Mouse (Mus musculus): Measurements from ENCODE around the gene Il11ra1. TPM values are rescaled to one million over a fixed set of nuclear protein-coding genes. Genes with fewer than 3 reads are reported as not detected.
A peak's percentile ranks its signal among the peaks of the same experiment; 100 is the strongest.
"Not testable (repeated sequence)": the region's sequence is repeated elsewhere in the genome, so short reads cannot be mapped to it uniquely, and the experiment has no call there.

Il11ra1 gene
- polyA plus RNA-seq, 1 experiment from 2014 or later: 76.5 TPM

- not testable (repeated sequence) for ATAC-seq (ENCODE audit: low FRiP score, low read depth); H3K27ac ChIP-seq (replicated peaks); H3K4me1 ChIP-seq; H3K27me3 ChIP-seq; H3K9ac ChIP-seq (replicated peaks); H3K4me3 ChIP-seq; H3K36me3 ChIP-seq; H3K9me3 ChIP-seq
- WGBS: 15% methylated on average over 31 of the region's 40 CpGs
- H3K4me2 ChIP-seq (replicated peaks): peak within 1 kb of the TSS; percentile 43; the same call in 1 of the 2 replicates
Measured at GRCm38 (mm10) chr4:41696930-41697841, 2.6 kb upstream of the Il11ra1 start, which contains the start of gene Cntfr. Gene Cntfr (minus strand): TSS chr4:41697089.

- H3K4me1 ChIP-seq; H3K9ac ChIP-seq (replicated peaks); H3K36me3 ChIP-seq; ATAC-seq (ENCODE audit: low FRiP score, low read depth); H3K4me3 ChIP-seq; H3K27ac ChIP-seq (replicated peaks); H3K9me3 ChIP-seq; H3K27me3 ChIP-seq: not testable (repeated sequence)
- peak overlapping the region; percentile 26; the same call in 1 of the 2 replicates for H3K4me2 ChIP-seq (replicated peaks)
- 7% methylated on average over 19 of the region's 32 CpGs for WGBS
Measured at GRCm38 (mm10) chr4:41698421-41699016, 1.3 kb upstream of the Il11ra1 start.

GRCm38 (mm10) chr4:41700224-41700623 is 435 bp downstream of the Il11ra1 start:
- not testable (repeated sequence) for H3K36me3 ChIP-seq; H3K4me2 ChIP-seq (replicated peaks); H3K4me3 ChIP-seq; H3K9ac ChIP-seq (replicated peaks); H3K4me1 ChIP-seq; H3K9me3 ChIP-seq; ATAC-seq (ENCODE audit: low FRiP score, low read depth); H3K27ac ChIP-seq (replicated peaks)
- 90% methylated on average over 2 of the region's 8 CpGs for WGBS
- H3K27me3 ChIP-seq: peaks cover 17% of the 10 kb centered on the region

GRCm38 (mm10) chr4:41702226-41702625 is 2.4 kb downstream of the Il11ra1 start:
- H3K9ac ChIP-seq (replicated peaks); ATAC-seq (ENCODE audit: low FRiP score, low read depth); H3K36me3 ChIP-seq; H3K27ac ChIP-seq (replicated peaks); H3K4me3 ChIP-seq; H3K4me2 ChIP-seq (replicated peaks); H3K9me3 ChIP-seq: not testable (repeated sequence)
- 74% methylated on average over 2 of the region's 2 CpGs for WGBS
- H3K27me3 ChIP-seq: peaks cover 25% of the 10 kb centered on the region
- H3K4me1 ChIP-seq: peaks cover 21% of the 10 kb centered on the region

GRCm38 (mm10) chr4:41704651-41705050 is 4.9 kb downstream of the Il11ra1 start:
- H3K4me1 ChIP-seq: peaks cover 32% of the 10 kb centered on the region
- H3K36me3 ChIP-seq: no peaks in the 10 kb centered on the region
- H3K27me3 ChIP-seq: peaks cover 23% of the 10 kb centered on the region
- no peak overlapping the region for H3K27ac ChIP-seq (replicated peaks)
- WGBS: 5% methylated on average over 5 of the region's 5 CpGs
- H3K9me3 ChIP-seq: no peaks in the 10 kb centered on the region
- H3K9ac ChIP-seq (replicated peaks): no peak overlapping the region
- ATAC-seq (ENCODE audit: low FRiP score, low read depth): no peak
- H3K4me2 ChIP-seq (replicated peaks): no peak overlapping the region
- no peak overlapping the region for H3K4me3 ChIP-seq

GRCm38 (mm10) chr4:41705922-41706754 is 6.3 kb downstream of the Il11ra1 start:
- Histone ChIP-seq H3K9me3 (no peaks in the 10 kb centered on the region), H3K9ac (replicated peaks) (no peak overlapping the region), H3K36me3 (peaks cover 4% of the 10 kb centered on the region), H3K4me2 (replicated peaks) (peak overlapping the region; percentile 40), H3K27me3 (peaks cover 23% of the 10 kb centered on the region), H3K27ac (replicated peaks) (peak overlapping the region; percentile 46; the same call in 1 of the 2 replicates), H3K4me3 (no peak overlapping the region), H3K4me1 (peaks cover 36% of the 10 kb centered on the region)
- WGBS: 62% methylated on average over 19 of the region's 19 CpGs
- peak; percentile 24; the same call in 1 of the 2 replicates for ATAC-seq (ENCODE audit: low FRiP score, low read depth)

- Histone ChIP-seq H3K27ac (replicated peaks) (peak overlapping the region; percentile 54), H3K9ac (replicated peaks) (no peak overlapping the region), H3K4me3 (no peak overlapping the region), H3K27me3 (peaks cover 23% of the 10 kb centered on the region), H3K9me3 (no peaks in the 10 kb centered on the region), H3K4me2 (replicated peaks) (peak overlapping the region; percentile 40), H3K36me3 (peaks cover 5% of the 10 kb centered on the region), H3K4me1 (peaks cover 45% of the 10 kb centered on the region)
- ATAC-seq (ENCODE audit: low FRiP score, low read depth): peak; percentile 79
- WGBS: 3% methylated on average over 13 of the region's 13 CpGs
Measured at GRCm38 (mm10) chr4:41707011-41707535, 7.3 kb downstream of the Il11ra1 start.

- Histone ChIP-seq H3K27ac (replicated peaks) (no peak overlapping the region), H3K4me1 (peaks cover 53% of the 10 kb centered on the region), H3K36me3 (peaks cover 5% of the 10 kb centered on the region), H3K4me2 (replicated peaks) (no peak overlapping the region), H3K27me3 (peaks cover 20% of the 10 kb centered on the region), H3K9ac (replicated peaks) (no peak overlapping the region), H3K9me3 (no peaks in the 10 kb centered on the region), H3K4me3 (no peak overlapping the region)
- 44% methylated on average over 8 of the region's 8 CpGs for WGBS
- ATAC-seq (ENCODE audit: low FRiP score, low read depth): no peak
Measured at GRCm38 (mm10) chr4:41708192-41708745, 8.5 kb downstream of the Il11ra1 start.

GRCm38 (mm10) chr4:41710229-41710628 is 10.4 kb downstream of the Il11ra1 start:
- no peak for ATAC-seq (ENCODE audit: low FRiP score, low read depth)
- Histone ChIP-seq H3K27me3 (peaks cover 8% of the 10 kb centered on the region), H3K4me3 (no peak overlapping the region), H3K9me3 (no peaks in the 10 kb centered on the region), H3K4me1 (peaks cover 57% of the 10 kb centered on the region), H3K36me3 (peaks cover 8% of the 10 kb centered on the region), H3K27ac (replicated peaks) (no peak overlapping the region), H3K9ac (replicated peaks) (no peak overlapping the region), H3K4me2 (replicated peaks) (no peak overlapping the region)
- WGBS: 68% methylated on average over 4 of the region's 4 CpGs

GRCm38 (mm10) chr4:41711705-41712375 is 12.1 kb downstream of the Il11ra1 start:
- peak overlapping the region; percentile 83; the same call in 1 of the 2 replicates for H3K9ac ChIP-seq (replicated peaks)
- ATAC-seq (ENCODE audit: low FRiP score, low read depth): no peak
- WGBS: 76% methylated on average over 16 of the region's 16 CpGs
- peak overlapping the region; percentile 72 for H3K4me3 ChIP-seq
- H3K4me1 ChIP-seq: peaks cover 49% of the 10 kb centered on the region
- H3K9me3 ChIP-seq: no peaks in the 10 kb centered on the region
- no peaks in the 10 kb centered on the region for H3K27me3 ChIP-seq
- H3K36me3 ChIP-seq: peaks cover 19% of the 10 kb centered on the region
- H3K4me2 ChIP-seq (replicated peaks): peak overlapping the region; percentile 91
- H3K27ac ChIP-seq (replicated peaks): no peak overlapping the region
